Mouse (Mus musculus) adrenal gland, postnatal 10 days (tissue): Measurements from ENCODE around the gene Elf5. TPM values are rescaled to one million over a fixed set of nuclear protein-coding genes. Genes with fewer than 3 reads are reported as not detected.

Experiments used
- DNase-seq: peaks from one replicate; pipeline ENCODE4 v3.0.0; 2021; ENCODE audit warnings: mixed read lengths
- long read RNA-seq, 2 experiments: library from polyadenylated mRNA; stranded (forward); transcript quantifications; one replicate each; pipeline ENCODE4 v2.0.0; 2021
- total RNA-seq, 2 experiments: library from RNA; stranded (reverse); gene quantifications; 2 replicates each; pipeline ENCODE4 v1.2.3; 2021

Elf5 gene
- not detected for total RNA-seq
- long read RNA-seq, experiment 1, result 0 reads
- long read RNA-seq, experiment 2, result 0 reads

- peak; percentile 18 for DNase-seq
Observed at GRCm38 (mm10) chr2:103411348-103411747, at the start of gene Elf5. Gene Elf5, plus strand, starts transcription at chr2:103411688.

- DNase-seq, result no peak
Observed at GRCm38 (mm10) chr2:103372541-103372940, 38.9 kb upstream of the Elf5 start.

DNA sequence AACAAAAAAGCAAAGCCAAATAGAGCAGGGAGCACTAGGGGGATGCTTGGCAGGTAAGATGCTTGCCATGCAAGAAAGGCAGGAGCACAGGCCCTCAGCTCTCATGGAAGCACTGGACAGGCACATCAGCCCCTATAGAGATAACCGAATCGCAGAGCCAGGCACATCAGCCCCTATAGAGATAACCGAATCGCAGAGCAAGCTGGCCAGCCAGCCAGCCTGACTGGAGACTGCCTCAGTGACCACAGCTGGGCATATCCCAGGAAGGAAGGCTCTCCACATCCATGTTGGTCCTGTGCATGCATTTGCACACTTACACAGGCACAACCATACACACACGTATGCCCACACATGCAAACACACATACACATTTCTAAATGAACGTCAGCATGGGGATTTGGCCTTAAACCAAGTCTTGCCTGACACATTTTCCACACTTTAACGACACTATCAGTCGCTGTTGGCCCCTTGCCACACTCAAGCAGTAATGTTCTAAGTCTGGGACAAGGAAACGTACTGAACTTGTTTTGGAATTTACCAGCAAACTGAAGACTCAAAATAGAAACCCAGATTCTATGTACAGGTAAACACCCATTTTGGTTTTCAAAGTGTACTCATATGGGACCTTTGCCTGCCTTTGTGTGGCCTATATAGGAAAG is 31.9 kb upstream of the Elf5 start:
- DNase-seq, result peak; percentile 10

- DNase-seq, result no peak
Observed at GRCm38 (mm10) chr2:103382174-103382573, 29.3 kb upstream of the Elf5 start.

DNA sequence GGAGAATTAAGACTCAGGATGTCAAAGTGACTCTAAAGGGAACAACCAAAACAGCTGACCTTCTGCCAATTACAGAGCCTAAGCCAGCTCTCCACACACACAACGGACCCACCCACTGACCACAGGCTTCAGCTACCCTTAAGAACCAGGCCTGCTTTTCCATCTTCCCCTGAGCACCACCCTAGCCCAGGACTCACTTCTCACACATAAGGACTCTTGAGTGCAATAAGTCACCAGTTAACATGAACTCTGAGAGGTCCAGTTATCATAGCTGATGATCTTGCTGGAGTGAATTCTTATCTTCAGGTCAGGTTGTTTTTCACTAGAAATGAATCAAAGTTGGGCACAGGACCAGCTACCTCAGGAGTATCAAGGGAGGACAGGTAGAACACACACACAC is 23.6 kb upstream of the Elf5 start:
- no peak for DNase-seq

- DNase-seq, result no peak
Observed at GRCm38 (mm10) chr2:103388311-103388710, 23.2 kb upstream of the Elf5 start.

DNA sequence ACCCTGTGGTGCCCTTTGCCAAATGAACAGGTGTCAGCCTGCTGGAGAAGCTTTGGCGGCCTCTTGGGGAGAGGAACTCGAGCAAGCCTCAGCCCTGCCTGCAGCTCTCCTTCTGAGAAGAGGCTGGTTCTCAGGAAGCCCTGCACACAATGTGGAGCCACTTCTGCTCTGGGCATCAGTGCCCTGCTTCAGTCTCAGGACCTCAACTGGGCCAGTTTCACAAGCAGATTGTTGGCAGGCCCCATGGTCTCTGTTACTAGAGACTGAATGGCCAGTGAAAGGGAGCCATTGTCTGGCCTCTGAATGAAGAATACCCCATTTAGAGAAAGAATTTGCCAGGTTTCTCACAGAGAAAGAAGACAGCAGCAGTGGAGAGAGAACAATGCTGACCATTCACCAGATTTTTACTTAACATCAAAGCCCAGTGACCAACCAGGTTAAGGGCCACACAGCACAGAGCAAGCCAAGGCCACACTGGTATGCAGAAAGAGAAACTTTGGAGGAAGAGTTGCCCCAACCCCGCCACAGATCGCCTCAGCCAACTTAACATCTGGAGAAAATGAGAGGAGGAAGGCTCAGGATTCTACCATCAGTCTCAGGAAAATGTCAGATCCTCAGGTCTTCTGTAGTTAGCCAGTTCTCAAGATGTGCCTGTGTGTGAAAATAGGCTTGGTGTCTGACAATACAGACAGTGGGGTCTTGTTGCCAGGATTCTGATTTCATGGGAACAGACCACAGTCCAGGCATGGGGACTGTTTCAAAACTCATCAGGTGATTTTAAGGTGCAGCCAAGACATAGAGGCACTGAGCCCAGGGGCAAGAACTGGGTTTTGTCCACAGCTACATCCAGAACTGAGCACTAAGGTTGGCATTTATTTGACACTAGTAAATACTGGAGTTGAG is 21.2 kb upstream of the Elf5 start:
- DNase-seq, result no peak

DNA sequence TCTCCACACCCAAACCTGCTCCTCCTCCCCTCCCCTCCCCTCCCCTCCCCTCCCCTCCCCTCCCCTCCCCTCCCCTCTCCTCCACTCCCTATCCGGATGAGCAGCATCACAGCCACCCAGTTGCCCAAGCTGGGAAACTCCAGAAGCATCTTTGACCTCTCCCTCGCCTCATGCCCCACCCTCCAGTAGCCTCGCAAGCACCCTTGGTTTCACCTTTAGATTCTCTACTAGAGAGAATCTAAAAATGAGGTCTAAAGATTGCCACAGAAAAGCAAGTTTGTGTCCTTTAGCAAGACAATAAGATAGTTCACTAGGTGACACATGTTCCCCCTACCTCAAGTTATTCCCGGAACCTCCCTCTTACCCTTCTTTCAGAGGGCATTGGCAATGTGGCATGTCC is 19.9 kb upstream of the Elf5 start:
- no peak for DNase-seq

- no peak for DNase-seq
Observed at GRCm38 (mm10) chr2:103398110-103398509, 13.4 kb upstream of the Elf5 start.

- DNase-seq, result no peak
Observed at GRCm38 (mm10) chr2:103400691-103401090, 10.8 kb upstream of the Elf5 start.

- DNase-seq, result no peak
Observed at GRCm38 (mm10) chr2:103406239-103406638, 5.2 kb upstream of the Elf5 start.

GRCm38 (mm10) chr2:103411816-103412215 is 328 bp downstream of the Elf5 start:
- no peak for DNase-seq

DNA sequence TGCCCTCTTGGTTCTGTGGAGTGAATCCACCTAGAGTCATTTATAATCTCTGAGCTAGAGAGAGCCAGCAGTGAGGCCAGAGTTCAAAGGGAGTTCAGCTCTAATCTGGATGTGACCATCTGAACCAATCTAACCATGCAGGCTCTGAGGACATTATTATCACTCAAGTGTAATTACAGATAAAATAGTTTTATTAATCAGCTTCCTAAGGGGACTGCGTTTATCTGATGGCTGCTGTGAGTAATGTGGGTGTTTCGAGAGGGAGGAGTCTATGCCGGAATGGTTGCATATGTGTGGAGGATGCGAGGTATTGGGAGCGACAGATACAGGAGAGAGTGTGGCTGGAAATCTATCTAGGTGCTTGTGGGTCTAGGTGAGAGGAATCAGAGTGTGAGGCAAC is 1.9 kb downstream of the Elf5 start:
- DNase-seq, result no peak

- no peak for DNase-seq
Observed at GRCm38 (mm10) chr2:103415774-103416173, 4.3 kb downstream of the Elf5 start.

DNA sequence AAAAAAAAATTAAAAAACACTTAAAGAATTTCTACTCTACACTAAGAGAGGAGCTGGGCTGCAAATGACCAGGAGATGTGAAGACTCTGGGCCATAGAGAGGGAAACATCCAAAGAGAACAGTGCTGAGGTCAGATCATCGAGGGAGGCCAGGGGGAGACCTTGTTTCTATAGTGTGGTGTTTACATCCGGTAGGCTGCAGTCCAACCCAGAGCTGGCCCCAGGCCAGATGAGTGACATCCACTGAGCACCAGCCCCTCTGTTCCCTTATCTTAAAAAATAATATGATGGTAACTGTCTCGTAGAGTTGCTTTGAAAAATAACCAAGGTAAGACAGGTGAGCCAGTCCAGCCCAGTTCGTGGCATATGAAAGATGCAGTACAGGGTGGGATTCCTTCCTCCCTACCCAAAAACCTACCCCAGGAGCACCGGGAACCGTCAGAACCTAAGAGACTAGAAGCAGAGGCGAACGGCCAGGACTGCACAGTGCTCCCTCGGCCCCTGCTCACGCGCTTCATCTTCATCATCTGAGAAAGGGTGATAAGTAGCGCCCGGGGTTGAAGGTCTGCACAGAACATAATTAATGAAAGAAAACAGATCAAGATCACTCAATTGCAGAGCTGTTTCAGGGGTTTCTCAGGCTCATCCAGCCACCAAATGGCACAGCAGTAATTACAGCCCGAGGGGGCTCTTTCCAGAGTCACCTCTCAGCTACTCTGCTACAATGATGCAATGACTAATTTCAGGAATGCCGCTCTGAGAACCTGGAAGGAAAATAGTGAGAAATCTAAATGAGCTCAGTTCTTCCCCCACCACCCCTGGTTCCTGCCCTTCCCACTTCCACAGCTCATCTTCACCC is 9.4 kb downstream of the Elf5 start:
- DNase-seq, result no peak

DNA sequence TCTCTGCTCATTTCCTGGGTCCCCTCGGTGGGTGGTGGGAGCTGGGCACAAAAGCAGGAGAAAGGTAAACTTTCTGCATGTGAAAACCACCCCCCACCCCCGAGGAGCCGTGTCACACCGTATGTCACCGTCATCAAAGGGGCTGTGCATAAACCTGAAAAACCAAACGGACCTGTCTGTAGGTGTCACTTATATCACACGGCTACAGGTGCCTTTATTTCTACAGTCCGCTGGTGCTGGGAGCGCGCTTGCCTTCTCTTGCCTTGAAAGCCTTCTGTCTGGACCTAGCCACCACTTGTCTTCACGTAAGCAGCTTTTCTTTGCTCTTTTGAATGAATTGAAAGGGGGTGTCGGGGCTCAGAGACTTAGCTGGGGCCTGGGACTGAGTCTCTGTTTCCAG is 12.4 kb downstream of the Elf5 start:
- no peak for DNase-seq

DNA sequence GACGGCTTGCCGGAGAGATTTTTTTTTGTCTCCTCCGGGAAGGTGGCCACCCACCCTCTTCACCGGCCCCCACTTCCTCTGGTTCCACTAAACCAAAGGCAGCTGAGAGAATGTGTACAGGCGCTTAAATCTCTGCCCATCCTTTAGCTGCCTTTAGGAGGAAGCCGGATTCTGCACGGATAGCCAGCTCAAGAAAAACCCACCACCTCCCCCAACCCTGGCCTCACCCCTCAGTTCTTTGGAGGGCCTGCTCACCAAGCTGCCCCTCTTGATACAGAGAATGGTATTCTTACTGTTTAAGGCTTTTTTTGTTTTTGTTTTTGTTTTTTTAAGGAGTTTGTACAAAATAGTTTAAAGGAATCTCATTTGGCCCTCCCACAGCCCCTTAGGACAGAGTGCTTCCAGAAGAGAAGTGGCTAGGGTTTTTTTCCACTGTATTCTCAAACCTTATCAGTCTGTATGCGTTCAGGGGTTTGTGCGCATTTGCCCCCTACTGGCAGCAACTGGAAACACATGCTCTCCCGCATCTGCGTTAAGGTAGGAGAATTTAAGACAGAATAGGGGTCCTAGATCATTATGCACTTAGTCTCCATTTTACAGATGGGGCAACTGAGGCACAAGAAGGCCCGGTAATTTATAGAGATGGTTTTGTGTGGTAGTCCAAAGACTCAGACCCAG is 13.0 kb downstream of the Elf5 start:
- peak; percentile 72 for DNase-seq

- no peak for DNase-seq
Observed at GRCm38 (mm10) chr2:103425456-103426063, 14.1 kb downstream of the Elf5 start.

DNA sequence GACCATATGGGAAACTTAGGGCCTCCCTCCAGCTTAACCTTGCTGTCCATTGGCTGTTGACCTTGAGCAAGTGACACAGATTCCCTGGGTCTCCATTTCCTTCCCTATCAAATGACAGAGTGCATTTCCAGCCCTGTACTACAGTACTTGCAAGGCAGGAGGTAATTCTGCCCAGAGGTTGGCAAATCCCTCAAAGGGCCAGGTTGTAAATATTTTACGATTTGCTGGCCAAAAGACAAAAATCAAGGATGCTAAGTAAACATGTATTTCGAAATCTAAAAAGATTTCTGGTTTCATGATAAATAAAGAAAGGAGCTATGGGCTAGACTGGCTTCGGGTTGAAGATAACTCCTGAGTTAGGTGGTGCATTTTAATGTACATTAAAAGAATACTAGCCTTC is 16.9 kb downstream of the Elf5 start:
- DNase-seq, result no peak

GRCm38 (mm10) chr2:103430712-103431111 is 19.2 kb downstream of the Elf5 start:
- DNase-seq, result no peak

DNA sequence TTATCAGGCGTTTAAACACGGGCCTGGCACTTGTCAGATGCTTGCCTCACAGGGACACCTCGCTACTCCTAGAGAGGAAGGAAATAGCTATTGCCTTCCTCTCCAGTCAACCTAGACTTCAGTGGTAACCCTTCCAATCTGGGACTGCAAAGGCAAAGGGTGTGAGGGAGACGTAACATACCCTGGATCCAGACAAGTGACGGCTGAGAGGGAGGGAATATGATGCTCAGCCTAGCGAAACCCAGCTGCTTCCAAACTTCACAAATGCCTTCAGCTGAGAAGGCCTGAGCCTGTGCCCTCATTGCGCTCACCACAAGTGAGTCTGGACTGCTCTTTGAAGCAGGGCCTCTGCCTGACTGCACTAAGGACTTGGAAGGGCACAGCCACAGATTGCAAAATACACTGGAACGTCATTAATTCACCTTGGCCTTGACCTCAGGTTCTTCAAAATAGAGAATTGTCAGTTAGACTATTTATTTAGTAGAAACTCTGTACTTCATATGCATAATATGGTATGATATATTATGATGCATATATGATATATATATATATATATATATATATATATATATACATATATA is 21.3 kb downstream of the Elf5 start:
- peak; percentile 29 for DNase-seq
